ENCODE assay signal across 20 mouse cellular contexts in genomic region chr9:10618036-10618435, GRCm38 (mm10).
DNase-seq lines count a peak whose midpoint lies in the region; ATAC-seq and TF ChIP-seq lines count a peak whose summit lies in the region.
"Had no signal": no experiment of that assay in that cellular context is flagged by ENCODE, and none has a peak within 500 bp of the region (broad histone marks: within the 10 kb centered on the region; RNA-seq: fewer than 3 reads in every experiment).

No protein-coding gene starts in this region.

- no peaks in the 10 kb centered on the region for H3K27me3 ChIP-seq in hindbrain, embryonic 15.5 days
- no peaks in the 10 kb centered on the region for H3K27me3 ChIP-seq in hindbrain, embryonic 10.5 days (ENCODE audit: insufficient read depth, poor library complexity, severe bottlenecking)
- H3K27me3 ChIP-seq: heart, embryonic 12.5 days; neural tube, embryonic 13.5 days had no signal

- no peak for TF ChIP-seq CTCF in brain, embryonic 14.5 days (IDR thresholded peaks at IDR 0.05; ENCODE audit: borderline replicate concordance, extremely low read depth, insufficient read depth, insufficient read length)

- 72% methylated on average over 5 of the region's 5 CpGs for WGBS in hindbrain, embryonic 15.5 days
- WGBS in hindbrain, embryonic 10.5 days: 89% methylated on average over 5 of the region's 5 CpGs

- H3K27ac ChIP-seq in hindbrain, embryonic 15.5 days (replicated peaks): no peak overlapping the region
- H3K27ac ChIP-seq in hindbrain, embryonic 10.5 days: no peak overlapping the region
- H3K27ac ChIP-seq: embryonic facial prominence, embryonic 10.5 days; gastrocnemius, adult 2 months; kidney, postnatal 0 days; neural tube, embryonic 13.5 days had no signal

- 0 out of 2 replicates have a peak, but pooled peaks have one; percentile 34 for ATAC-seq in hindbrain, embryonic 15.5 days (ENCODE audit: low FRiP score, low read depth)
- ATAC-seq in CD4-positive, CD25-positive, alpha-beta regulatory T cell, adult 4 months: no peak
- ATAC-seq: forebrain, postnatal 0 days; lung, postnatal 0 days had no signal

- no peak for DNase-seq in hindbrain, embryonic 10.5 days (ENCODE audit: low spot score)
- DNase-seq in brain, embryonic 14.5 days (ENCODE audit: low read depth): peak; percentile 51
- peak; percentile 76 for DNase-seq in cerebellum, adult 11-12 months
- peak; percentile 87 to 93 for DNase-seq in cerebellum, postnatal 14 days
- DNase-seq in gastrocnemius, postnatal 4 days (ENCODE audit: low spot score in 2 of 2): no peak
- DNase-seq: adrenal gland, adult 2 months; forebrain, postnatal 0 days; gastrocnemius, adult 2 months; heart, postnatal 14 days; kidney, adult 11 months; liver; thymus, postnatal 36 days had no signal

- no peaks in the 10 kb centered on the region for H3K4me1 ChIP-seq in hindbrain, embryonic 15.5 days (replicated peaks)
- no peaks in the 10 kb centered on the region for H3K4me1 ChIP-seq in hindbrain, embryonic 10.5 days (replicated peaks)
- H3K4me1 ChIP-seq: heart, embryonic 12.5 days; neural tube, embryonic 13.5 days had no signal

- no peak overlapping the region for H3K4me3 ChIP-seq in hindbrain, embryonic 15.5 days
- H3K4me3 ChIP-seq in hindbrain, embryonic 10.5 days: no peak overlapping the region
- H3K4me3 ChIP-seq: embryonic facial prominence, embryonic 10.5 days; gastrocnemius, adult 2 months; heart, embryonic 12.5 days; neural tube, embryonic 13.5 days had no signal

- no peak overlapping the region for H3K9ac ChIP-seq in hindbrain, embryonic 15.5 days
- H3K9ac ChIP-seq: forebrain, postnatal 0 days; heart, embryonic 12.5 days; neural tube, embryonic 13.5 days had no signal

- no peak overlapping the region for H3K4me2 ChIP-seq in hindbrain, embryonic 15.5 days
- H3K4me2 ChIP-seq: heart, embryonic 12.5 days; midbrain, embryonic 11.5 days; neural tube, embryonic 13.5 days had no signal

- no peaks in the 10 kb centered on the region for H3K36me3 ChIP-seq in hindbrain, embryonic 15.5 days
- no peaks in the 10 kb centered on the region for H3K36me3 ChIP-seq in hindbrain, embryonic 10.5 days
- H3K36me3 ChIP-seq: embryonic facial prominence, embryonic 10.5 days; heart, embryonic 12.5 days; neural tube, embryonic 13.5 days had no signal

- no peak for TF ChIP-seq POLR2A in brain, embryonic 14.5 days (IDR thresholded peaks at IDR 0.05; ENCODE audit: borderline replicate concordance, extremely low read depth, insufficient read depth, insufficient read length, poor library complexity, severe bottlenecking)

- no peaks in the 10 kb centered on the region for H3K9me3 ChIP-seq in hindbrain, embryonic 15.5 days
- no peaks in the 10 kb centered on the region for H3K9me3 ChIP-seq in hindbrain, embryonic 10.5 days
- H3K9me3 ChIP-seq: embryonic facial prominence, embryonic 10.5 days; heart, embryonic 12.5 days; neural tube, embryonic 13.5 days had no signal

Comparison
In these comparisons a context has a peak if more than half of its experiments do, and no peak if none do; other contexts are left out.
1. DNase-seq: peak in brain, embryonic 14.5 days (single experiment), cerebellum, adult 11-12 months (single experiment) and cerebellum, postnatal 14 days (2 of 2); none in hindbrain, embryonic 10.5 days (single experiment) and gastrocnemius, postnatal 4 days (0 of 2).